ENCODE assay signal across 15 mouse cellular contexts in genomic region chr15:95028862-95029486, GRCm38 (mm10).
"Had no signal": no experiment of that assay in that cellular context is flagged by ENCODE, and none has a peak within 500 bp of the region (broad histone marks: within the 10 kb centered on the region; RNA-seq: fewer than 3 reads in every experiment).

No protein-coding gene starts in this region.

- DNase-seq: kidney, postnatal 10 days; kidney, postnatal 4 days; liver; liver, embryonic 13.5 days; liver, postnatal 0 days; lung, postnatal 14 days; thymus, postnatal 4 days had no signal

- H3K4me1 ChIP-seq: liver, embryonic 13.5 days; lung, embryonic 15.5 days; megakaryocyte, embryonic 14.5 days had no signal

- H3K36me3 ChIP-seq: limb, embryonic 12.5 days; liver, embryonic 13.5 days; lung, embryonic 15.5 days; midbrain, embryonic 12.5 days; neural tube, embryonic 12.5 days had no signal

- H3K4me3 ChIP-seq: layer of hippocampus, adult 2 months; limb, embryonic 12.5 days; liver, embryonic 13.5 days; lung, embryonic 15.5 days; megakaryocyte, embryonic 14.5 days; midbrain, embryonic 12.5 days; neural tube, embryonic 12.5 days had no signal

- H3K27me3 ChIP-seq: limb, embryonic 12.5 days; liver, embryonic 13.5 days; lung, embryonic 15.5 days; megakaryocyte, embryonic 14.5 days; midbrain, embryonic 12.5 days; neural tube, embryonic 12.5 days had no signal

- H3K4me2 ChIP-seq: limb, embryonic 12.5 days; liver, embryonic 13.5 days; lung, embryonic 15.5 days; midbrain, embryonic 12.5 days; neural tube, embryonic 12.5 days had no signal

- H3K9me3 ChIP-seq: limb, embryonic 12.5 days; liver, embryonic 13.5 days; lung, embryonic 15.5 days; midbrain, embryonic 12.5 days; neural tube, embryonic 12.5 days had no signal

- ATAC-seq: liver, postnatal 0 days had no signal

- H3K9ac ChIP-seq: limb, embryonic 12.5 days; liver, embryonic 13.5 days; liver, postnatal 0 days; lung, embryonic 15.5 days; midbrain, embryonic 12.5 days; neural tube, embryonic 12.5 days had no signal

- H3K27ac ChIP-seq: layer of hippocampus, adult 2 months; limb, embryonic 12.5 days; liver, embryonic 13.5 days; lung, embryonic 15.5 days; macrophage; midbrain, embryonic 12.5 days; neural tube, embryonic 12.5 days; stomach, postnatal 0 days had no signal
